Mouse (Mus musculus): Measurements from ENCODE around the gene Npas2.

- TF ChIP-seq CTCF (IDR thresholded peaks at IDR 0.05; ENCODE audit: borderline replicate concordance, insufficient read depth, low read length) (no peak), POLR2A (IDR thresholded peaks at IDR 0.05; ENCODE audit: low read depth, low read length) (no peak)
Measured at GRCm38 (mm10) chr1:39372220-39372843, 178.8 kb downstream of the Npas2 start.
